Mouse (Mus musculus): ENCODE data around the gene Mageb18.

GRCm38 (mm10) chrX:92498254-92498653 lies 101.1 kb downstream of the Mageb18 start:
- no peak for TF ChIP-seq POLR2A (IDR thresholded peaks at IDR 0.05; ENCODE audit: low read depth, low read length)
- TF ChIP-seq CTCF (IDR thresholded peaks at IDR 0.05; ENCODE audit: extremely low read depth, insufficient read depth, insufficient read length, insufficient replicate concordance), result no peak
